Mouse (Mus musculus) liver, postnatal 0 days (tissue): ENCODE results near the gene Ajuba.

Experiments used
- CTCF ChIP-seq: sonication (generic); IDR thresholded peaks from 2 replicates; pipeline ENCODE4 v1.5.1; 2016; ENCODE audit warnings: antibody characterized with exemption, low read depth
- EP300 ChIP-seq: IDR thresholded peaks from 2 replicates; pipeline ENCODE4 v1.6.1; 2016; ENCODE audit warnings: antibody characterized with exemption, low read depth, mild to moderate bottlenecking

DNA sequence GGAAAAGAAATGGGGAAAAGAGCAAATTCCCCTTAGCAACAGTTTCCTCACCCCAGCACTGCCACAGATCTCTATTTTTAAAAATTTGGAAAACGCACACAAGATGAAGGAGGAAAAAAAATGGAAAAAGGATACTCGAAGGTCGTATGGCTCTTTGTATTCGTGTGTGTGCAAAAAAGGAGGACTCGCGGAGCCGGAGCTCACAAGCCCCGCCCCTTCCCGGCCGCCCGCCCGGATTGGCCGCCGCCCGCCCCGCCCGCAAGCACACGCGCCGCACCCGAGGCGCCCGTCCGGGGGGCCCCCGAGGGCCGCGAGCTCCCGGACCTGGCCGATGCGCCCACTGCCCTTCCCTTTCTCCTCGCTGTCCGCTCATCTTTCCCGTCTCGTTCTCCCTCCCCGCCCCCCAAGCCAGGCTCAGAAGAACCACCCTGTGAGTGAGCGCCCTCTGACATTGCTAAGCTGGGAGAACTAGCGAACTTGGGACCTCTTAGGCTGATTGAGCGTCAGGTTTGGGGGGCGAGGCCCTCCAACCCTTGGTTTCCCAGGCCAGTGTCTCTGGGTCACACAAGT lies 28.5 kb upstream of the Ajuba start, which contains the start of gene 4931414P19Rik:
- no peak for TF ChIP-seq CTCF
- TF ChIP-seq EP300 = no peak
